Mouse (Mus musculus) erythroblast, embryonic 14.5 days (primary cell): ENCODE results near the gene Myf6. TPM values are rescaled to one million over a fixed set of nuclear protein-coding genes. Genes with fewer than 3 reads are reported as not detected.

Source experiments
- H3K27me3 ChIP-seq: 2 replicates; pipeline ENCODE4 v1.6.1; 2012; ENCODE audit warnings: inconsistent platforms; ENCODE audit not compliant: control insufficient read depth
- H3K36me3 ChIP-seq: 2 replicates; pipeline ENCODE4 v1.6.1; 2012; ENCODE audit warnings: mild to moderate bottlenecking, inconsistent platforms; ENCODE audit not compliant: control insufficient read depth
- H3K4me1 ChIP-seq: 2 replicates; pipeline ENCODE4 v1.6.1; 2012; ENCODE audit warnings: inconsistent platforms; ENCODE audit not compliant: control insufficient read depth
- H3K4me3 ChIP-seq: replicated peaks from 2 replicates; pipeline ENCODE3; 2012; ENCODE audit warnings: moderate library complexity, mild to moderate bottlenecking, inconsistent platforms
- H3K9me3 ChIP-seq: 2 replicates; pipeline ENCODE4 v1.6.1; 2012; ENCODE audit warnings: low read length, inconsistent platforms, mixed read lengths; ENCODE audit not compliant: control insufficient read depth
- GATA1 ChIP-seq: IDR thresholded peaks from 2 replicates; pipeline ENCODE4 v1.6.1; 2012; ENCODE audit warnings: low read length, inconsistent platforms, mixed read lengths
- TAL1 ChIP-seq: IDR thresholded peaks from 3 replicates; pipeline ENCODE4 v1.6.1; 2012; ENCODE audit warnings: low read length, inconsistent platforms, mixed read lengths
- polyA plus RNA-seq: library from polyadenylated mRNA; stranded (reverse); fragments of >175 nt; gene quantifications from 2 replicates; pipeline ENCODE4 v1.2.3, GENCODE M21; 2012

The Myf6 gene
- not detected in 2 replicates for polyA plus RNA-seq

GRCm38 (mm10) chr10:107494568-107494967 is at the start of gene Myf6:
Gene Myf6, minus strand, starts transcription at chr10:107494737.
- Histone ChIP-seq H3K4me1 (no peaks in the 10 kb centered on the region), H3K9me3 (peaks cover 4% of the 10 kb centered on the region; the same call in 1 of the 2 replicates), H3K4me3 (no peak within 1 kb of the TSS), H3K27me3 (no peaks in the 10 kb centered on the region), H3K36me3 (no peaks in the 10 kb centered on the region)
- TF ChIP-seq GATA1, result no peak
- TF ChIP-seq TAL1, result no peak

- Histone ChIP-seq H3K36me3 (no peaks in the 10 kb centered on the region), H3K27me3 (no peaks in the 10 kb centered on the region), H3K9me3 (peaks cover 16% of the 10 kb centered on the region), H3K4me3 (no peak overlapping the region), H3K4me1 (no peaks in the 10 kb centered on the region)
- TF ChIP-seq TAL1, result no peak
- TF ChIP-seq GATA1, result no peak
Observed at GRCm38 (mm10) chr10:107543026-107543425, 48.5 kb upstream of the Myf6 start.

GRCm38 (mm10) chr10:107528758-107529157 is 34.2 kb upstream of the Myf6 start:
- TF ChIP-seq GATA1 (no peak), TAL1 (no peak)
- Histone ChIP-seq H3K9me3 (peaks cover 22% of the 10 kb centered on the region), H3K4me3 (no peak overlapping the region), H3K4me1 (no peaks in the 10 kb centered on the region), H3K27me3 (no peaks in the 10 kb centered on the region), H3K36me3 (no peaks in the 10 kb centered on the region)

GRCm38 (mm10) chr10:107519216-107519615 is 24.7 kb upstream of the Myf6 start:
- TF ChIP-seq GATA1 (no peak), TAL1 (no peak)
- Histone ChIP-seq H3K27me3 (no peaks in the 10 kb centered on the region), H3K36me3 (no peaks in the 10 kb centered on the region), H3K9me3 (peaks cover 10% of the 10 kb centered on the region; the same call in 1 of the 2 replicates), H3K4me1 (no peaks in the 10 kb centered on the region), H3K4me3 (no peak overlapping the region)

- TF ChIP-seq GATA1 (no peak), TAL1 (no peak)
- Histone ChIP-seq H3K4me3 (no peak overlapping the region), H3K4me1 (no peaks in the 10 kb centered on the region), H3K9me3 (peaks cover 6% of the 10 kb centered on the region; the same call in 1 of the 2 replicates), H3K36me3 (no peaks in the 10 kb centered on the region), H3K27me3 (no peaks in the 10 kb centered on the region)
Observed at GRCm38 (mm10) chr10:107516641-107517040, 22.1 kb upstream of the Myf6 start.

GRCm38 (mm10) chr10:107514735-107515134 is 20.2 kb upstream of the Myf6 start:
- H3K27me3 ChIP-seq, result no peaks in the 10 kb centered on the region
- H3K36me3 ChIP-seq, result no peaks in the 10 kb centered on the region
- peaks cover 4% of the 10 kb centered on the region; the same call in 1 of the 2 replicates for H3K9me3 ChIP-seq
- no peaks in the 10 kb centered on the region for H3K4me1 ChIP-seq
- no peak overlapping the region for H3K4me3 ChIP-seq
- no peak for TF ChIP-seq TAL1
- no peak for TF ChIP-seq GATA1

- no peak for TF ChIP-seq TAL1
- no peak for TF ChIP-seq GATA1
- Histone ChIP-seq H3K4me1 (no peaks in the 10 kb centered on the region), H3K27me3 (no peaks in the 10 kb centered on the region), H3K9me3 (no peaks in the 10 kb centered on the region), H3K4me3 (no peak overlapping the region), H3K36me3 (no peaks in the 10 kb centered on the region)
Observed at GRCm38 (mm10) chr10:107506397-107506796, 11.9 kb upstream of the Myf6 start.

GRCm38 (mm10) chr10:107503430-107503829 is 8.9 kb upstream of the Myf6 start:
- TF ChIP-seq TAL1 (no peak), GATA1 (no peak)
- no peaks in the 10 kb centered on the region for H3K27me3 ChIP-seq
- H3K9me3 ChIP-seq, result no peaks in the 10 kb centered on the region; the same call in 1 of the 2 replicates
- H3K4me1 ChIP-seq, result no peaks in the 10 kb centered on the region
- no peak overlapping the region for H3K4me3 ChIP-seq
- H3K36me3 ChIP-seq, result no peaks in the 10 kb centered on the region

GRCm38 (mm10) chr10:107502193-107502592 is 7.7 kb upstream of the Myf6 start:
- Histone ChIP-seq H3K4me1 (no peaks in the 10 kb centered on the region), H3K9me3 (no peaks in the 10 kb centered on the region; the same call in 1 of the 2 replicates), H3K36me3 (no peaks in the 10 kb centered on the region), H3K27me3 (no peaks in the 10 kb centered on the region), H3K4me3 (no peak overlapping the region)
- TF ChIP-seq GATA1 (no peak), TAL1 (no peak)

- TF ChIP-seq TAL1, result no peak
- no peak for TF ChIP-seq GATA1
- H3K4me3 ChIP-seq, result no peak overlapping the region
- no peaks in the 10 kb centered on the region for H3K36me3 ChIP-seq
- no peaks in the 10 kb centered on the region for H3K27me3 ChIP-seq
- H3K9me3 ChIP-seq, result no peaks in the 10 kb centered on the region; the same call in 1 of the 2 replicates
- no peaks in the 10 kb centered on the region for H3K4me1 ChIP-seq
Observed at GRCm38 (mm10) chr10:107499656-107500055, 5.1 kb upstream of the Myf6 start.
